Mouse (Mus musculus) MEL (cell line): ENCODE measurements around the gene Med24. TPM values are rescaled to one million over a fixed set of nuclear protein-coding genes. Genes with fewer than 3 reads are reported as not detected.

Source experiments
- DNase-seq: peaks from one replicate; pipeline ENCODE4 v3.0.0; 2011; ENCODE audit warnings: low read depth, low spot score
- H3K27ac ChIP-seq: 2 replicates; pipeline ENCODE4 v1.5.1; 2012; ENCODE audit warnings: low read depth, mild to moderate bottlenecking, control low read depth, low read length, moderate library complexity; ENCODE audit not compliant: control insufficient read depth
- H3K27me3 ChIP-seq, 2 experiments: fragments of 150-350 bp in 1 of 2; sonication (generic) in 1 of 2; 2 replicates each; pipeline ENCODE4 v1.6.1; 2012; ENCODE audit warnings: low read length in 2 of 2, mild to moderate bottlenecking in 2 of 2, improper control_type of control experiment in 1 of 2, moderate library complexity in 1 of 2; ENCODE audit not compliant: insufficient read depth in 2 of 2, control insufficient read depth in 1 of 2
- H3K36me3 ChIP-seq, 2 experiments: 2 replicates each; pipeline ENCODE4 v1.6.1; 2012 to 2014; ENCODE audit warnings: low read length in 2 of 2, improper control_type of control experiment in 1 of 2, inconsistent platforms in 1 of 2, mild to moderate bottlenecking in 1 of 2; ENCODE audit not compliant: insufficient read depth in 2 of 2, control insufficient read depth in 1 of 2
- H3K4me1 ChIP-seq, 2 experiments: fragments of 150-350 bp in 1 of 2; sonication (generic) in 1 of 2; 2 replicates each; pipeline ENCODE4 v1.6.1; 2012; ENCODE audit warnings: low read length in 2 of 2, improper control_type of control experiment in 1 of 2, mild to moderate bottlenecking in 1 of 2; ENCODE audit not compliant: insufficient read depth in 2 of 2, control insufficient read depth in 1 of 2
- H3K4me3 ChIP-seq, 2 experiments: fragments of 150-350 bp in 1 of 2; sonication (generic) in 1 of 2; 2 replicates each; pipeline ENCODE4 v1.5.1; 2012; ENCODE audit warnings: low read depth in 2 of 2, low read length in 2 of 2, mild to moderate bottlenecking in 2 of 2, moderate library complexity in 2 of 2, control low read depth in 1 of 2, improper control_type of control experiment in 1 of 2; ENCODE audit not compliant: control insufficient read depth in 1 of 2, insufficient read depth in 1 of 2
- H3K79me2 ChIP-seq: 2 replicates; pipeline ENCODE4 v1.6.1; 2012; ENCODE audit warnings: mild to moderate bottlenecking, low read length, moderate library complexity; ENCODE audit not compliant: control insufficient read depth, poor library complexity, insufficient read depth
- H3K9ac ChIP-seq: 2 replicates; pipeline ENCODE4 v1.6.1; 2012; ENCODE audit warnings: low read depth, mild to moderate bottlenecking, control low read depth, low read length, moderate library complexity; ENCODE audit not compliant: control insufficient read depth, poor library complexity, severe bottlenecking
- H3K9me3 ChIP-seq: fragments of 150-350 bp; sonication (generic); replicated peaks from 2 replicates; pipeline ENCODE4 v1.6.1; 2012; ENCODE audit warnings: mild to moderate bottlenecking, low read length, improper control_type of control experiment, moderate library complexity; ENCODE audit not compliant: insufficient read depth
- BHLHE40 ChIP-seq: IDR thresholded peaks from 2 replicates; pipeline ENCODE4 v1.6.1; 2012; ENCODE audit warnings: low read depth, mild to moderate bottlenecking, inconsistent platforms, low read length, improper control_type of control experiment, borderline replicate concordance
- CHD1 ChIP-seq: IDR thresholded peaks from 2 replicates; pipeline ENCODE4 v1.6.1; 2012; ENCODE audit warnings: low read depth, mild to moderate bottlenecking, inconsistent platforms, low read length, improper control_type of control experiment
- CTCF ChIP-seq, 3 experiments: IDR thresholded peaks in 2 of 3; conservative IDR thresholded peaks in 1 of 3; 2 replicates each; pipeline ENCODE4 v1.5.1; 2011 to 2012; ENCODE audit warnings: low read length in 3 of 3, low read depth in 2 of 3, mild to moderate bottlenecking in 2 of 3, improper control_type of control experiment in 1 of 3, inconsistent platforms in 1 of 3, mixed read lengths in 1 of 3, moderate library complexity in 1 of 3; ENCODE audit not compliant: control insufficient read depth in 1 of 3, insufficient read depth in 1 of 3, poor library complexity in 1 of 3, severe bottlenecking in 1 of 3
- ELF1 ChIP-seq: IDR thresholded peaks from 2 replicates; pipeline ENCODE4 v1.6.1; 2014; ENCODE audit warnings: low read depth, mild to moderate bottlenecking, inconsistent platforms, low read length, improper control_type of control experiment, moderate library complexity
- EP300 ChIP-seq, 2 experiments: IDR thresholded peaks; 2 replicates each; pipeline ENCODE4 v1.6.1; 2011; ENCODE audit warnings: improper control_type of control experiment in 2 of 2, low read length in 2 of 2, low read depth in 1 of 2, mild to moderate bottlenecking in 1 of 2
- ETS1 ChIP-seq: IDR thresholded peaks from 2 replicates; pipeline ENCODE4 v1.6.1; 2012; ENCODE audit warnings: low read depth, mild to moderate bottlenecking, inconsistent platforms, low read length, improper control_type of control experiment, moderate library complexity
- GABPA ChIP-seq: IDR thresholded peaks from 2 replicates; pipeline ENCODE4 v1.6.1; 2012; ENCODE audit warnings: low read depth, mild to moderate bottlenecking, inconsistent platforms, low read length, improper control_type of control experiment, moderate library complexity
- GATA1 ChIP-seq: IDR thresholded peaks from 2 replicates; pipeline ENCODE4 v1.6.1; 2011; ENCODE audit warnings: low read depth, low read length, improper control_type of control experiment
- HCFC1 ChIP-seq: IDR thresholded peaks from 2 replicates; pipeline ENCODE4 v1.6.1; 2012; ENCODE audit warnings: low read depth, mild to moderate bottlenecking, inconsistent platforms, low read length, improper control_type of control experiment, moderate library complexity
- JUND ChIP-seq: IDR thresholded peaks from 2 replicates; pipeline ENCODE4 v1.6.1; 2011; ENCODE audit warnings: low read depth, mild to moderate bottlenecking, improper control_type of control experiment, low read length
- KAT2A ChIP-seq: conservative IDR thresholded peaks from 2 replicates; pipeline ENCODE4 v1.6.1; 2012; ENCODE audit warnings: low read depth, low read length, improper control_type of control experiment, inconsistent platforms
- MAX ChIP-seq: IDR thresholded peaks from 2 replicates; pipeline ENCODE4 v1.6.1; 2011; ENCODE audit warnings: low read length, improper control_type of control experiment
- MAZ ChIP-seq: IDR thresholded peaks from 2 replicates; pipeline ENCODE4 v1.6.1; 2012; ENCODE audit warnings: low read depth, mild to moderate bottlenecking, inconsistent platforms, low read length, improper control_type of control experiment
- MEF2A ChIP-seq: IDR thresholded peaks from 2 replicates; pipeline ENCODE4 v1.6.1; 2014; ENCODE audit warnings: low read depth, mild to moderate bottlenecking, inconsistent platforms, low read length, improper control_type of control experiment; ENCODE audit not compliant: poor library complexity, insufficient replicate concordance, severe bottlenecking; ENCODE audit errors: extremely low read depth
- MYB ChIP-seq: IDR thresholded peaks from 2 replicates; pipeline ENCODE4 v1.6.1; 2011; ENCODE audit warnings: mild to moderate bottlenecking, low read depth, low read length, improper control_type of control experiment
- MYC ChIP-seq: IDR thresholded peaks from 2 replicates; pipeline ENCODE4 v1.6.1; 2011; ENCODE audit warnings: low read depth, mild to moderate bottlenecking, low read length, improper control_type of control experiment, moderate library complexity
- NELFE ChIP-seq: IDR thresholded peaks from 2 replicates; pipeline ENCODE4 v1.6.1; 2011; ENCODE audit warnings: low read depth, low read length, improper control_type of control experiment
- POLR2A ChIP-seq, 2 experiments: IDR thresholded peaks; 2 replicates each; pipeline ENCODE4 v1.6.1; 2011 to 2012; ENCODE audit warnings: low read length in 2 of 2, mild to moderate bottlenecking in 2 of 2, control low read depth in 1 of 2, improper control_type of control experiment in 1 of 2, low read depth in 1 of 2, moderate library complexity in 1 of 2; ENCODE audit not compliant: control insufficient read depth in 1 of 2, insufficient read depth in 1 of 2, poor library complexity in 1 of 2
- POLR2AphosphoS2 ChIP-seq: IDR thresholded peaks from 2 replicates; pipeline ENCODE4 v1.6.1; 2011; ENCODE audit warnings: low read length, improper control_type of control experiment
- POLR2AphosphoS5 ChIP-seq: IDR thresholded peaks from 2 replicates; pipeline ENCODE4 v1.6.1; 2012; ENCODE audit warnings: low read depth, borderline replicate concordance, mild to moderate bottlenecking, inconsistent platforms, low read length, moderate library complexity, mixed read lengths
- RAD21 ChIP-seq: IDR thresholded peaks from 2 replicates; pipeline ENCODE4 v1.6.1; 2011; ENCODE audit warnings: mild to moderate bottlenecking, low read depth, low read length, improper control_type of control experiment
- RCOR1 ChIP-seq: IDR thresholded peaks from 2 replicates; pipeline ENCODE4 v1.6.1; 2012; ENCODE audit warnings: low read depth, mild to moderate bottlenecking, inconsistent platforms, low read length, improper control_type of control experiment
- SIN3A ChIP-seq: IDR thresholded peaks from 2 replicates; pipeline ENCODE4 v1.6.1; 2012; ENCODE audit warnings: low read length, improper control_type of control experiment, inconsistent platforms
- SMC3 ChIP-seq: IDR thresholded peaks from 2 replicates; pipeline ENCODE4 v1.6.1; 2011; ENCODE audit warnings: low read depth, low read length, improper control_type of control experiment
- TAL1 ChIP-seq: IDR thresholded peaks from 2 replicates; pipeline ENCODE4 v1.6.1; 2012; ENCODE audit warnings: mild to moderate bottlenecking, inconsistent platforms, low read length, moderate library complexity, mixed read lengths
- TCF12 ChIP-seq: IDR thresholded peaks from 2 replicates; pipeline ENCODE4 v1.6.1; 2014; ENCODE audit warnings: low read depth, mild to moderate bottlenecking, inconsistent platforms, low read length, improper control_type of control experiment, moderate library complexity
- ZKSCAN1 ChIP-seq: IDR thresholded peaks from 2 replicates; pipeline ENCODE4 v1.6.1; 2012; ENCODE audit warnings: low read depth, mild to moderate bottlenecking, inconsistent platforms, low read length, improper control_type of control experiment, moderate library complexity
- ZMIZ1 ChIP-seq: IDR thresholded peaks from 2 replicates; pipeline ENCODE4 v1.6.1; 2012; ENCODE audit warnings: low read depth, mild to moderate bottlenecking, inconsistent platforms, low read length, improper control_type of control experiment, moderate library complexity
- ZNF384 ChIP-seq: IDR thresholded peaks from 2 replicates; pipeline ENCODE4 v1.6.1; 2012; ENCODE audit warnings: low read depth, mild to moderate bottlenecking, inconsistent platforms, low read length, improper control_type of control experiment
- polyA plus RNA-seq, 2 experiments: library from polyadenylated mRNA; stranded (reverse) in 1 of 2; unstranded in 1 of 2; fragments of >175 nt in 1 of 2; fragments of >200 nt in 1 of 2; gene quantifications; 2 replicates each; pipeline versions ENCODE4 v1.2.1 to v1.2.4; 2012; ENCODE audit warnings: low replicate concordance in 2 of 2, low read depth in 1 of 2; ENCODE audit not compliant: insufficient read length in 2 of 2, insufficient read depth in 1 of 2, missing spikeins in 1 of 2
- total RNA-seq: library from RNA; depleted of rRNA; stranded (reverse); fragments of 300-350 nt; gene quantifications from 2 replicates; pipeline ENCODE4 v1.2.3, GENCODE M21; 2012

The Med24 gene
- total and polyA plus RNA-seq, 3 experiments, result 37.5 to 89.8 TPM; not detected in 1

- Histone ChIP-seq H3K4me3 (no peak overlapping the region), H3K4me1 (peaks cover 9 to 25% of the 10 kb centered on the region in 2 experiments), H3K27ac (no peak overlapping the region), H3K9me3 (no peaks in the 10 kb centered on the region), H3K27me3 (no peaks in the 10 kb centered on the region), H3K79me2 (peaks cover 24% of the 10 kb centered on the region), H3K9ac (no peak overlapping the region), H3K36me3 (peaks cover 3 to 31% of the 10 kb centered on the region in 2 experiments; a peak in 3 of 4 replicates)
- DNase-seq, result no peak
- no peak for TF ChIP-seq MAZ
- peak; percentile 36 for TF ChIP-seq SMC3
- peak; percentile 32 to 52 (median 40); a peak in 5 of 6 replicates for TF ChIP-seq CTCF (IDR thresholded peaks at IDR 0.05 in 2 of 3, conservative IDR thresholded peaks at IDR 0.05 in 1 of 3; ENCODE audit: control insufficient read depth in 1 of 3, insufficient read depth in 1 of 3, low read depth in 2 of 3, low read length in 3 of 3, poor library complexity in 1 of 3, severe bottlenecking in 1 of 3)
These were observed 49.2 kb downstream of the Med24 start for GRCm38 (mm10) chr11:98680023-98680422.

DNA sequence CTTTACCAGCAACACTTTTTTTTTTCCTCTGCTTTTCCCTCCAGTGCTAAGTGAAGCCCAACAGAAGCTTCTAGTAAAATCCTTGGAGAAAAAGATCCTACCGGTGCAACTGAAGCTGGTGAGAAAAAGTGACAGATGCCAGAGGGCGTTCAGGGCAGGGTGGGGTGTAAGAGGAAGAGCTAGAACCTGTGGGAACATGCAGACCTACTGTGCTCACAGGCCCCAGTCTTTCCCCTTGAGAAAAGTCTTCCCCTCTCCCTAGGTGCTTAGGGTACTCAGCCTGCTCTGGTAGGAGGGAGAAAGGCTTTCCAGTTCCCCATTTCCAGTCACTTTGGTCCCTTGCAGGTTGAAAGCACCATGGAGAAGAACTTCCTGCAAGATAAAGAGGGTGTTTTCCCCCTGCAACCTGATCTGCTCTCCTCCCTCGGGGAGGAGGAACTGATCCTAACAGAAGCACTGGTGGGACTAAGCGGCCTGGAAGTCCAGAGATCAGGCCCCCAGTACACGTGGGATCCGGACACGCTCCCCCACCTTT lies 53.3 kb downstream of the Med24 start:
- peak overlapping the region; percentile 38 for H3K27ac ChIP-seq
- 0 out of 2 replicates have a peak overlapping the region, but pooled peaks have one; percentile 16 for H3K9ac ChIP-seq
- no peak for TF ChIP-seq ZNF384
- no peak for TF ChIP-seq ZMIZ1
- TF ChIP-seq SMC3, result no peak
- peak; percentile 31; the same call in 1 of the 2 replicates for TF ChIP-seq RCOR1
- no peak for TF ChIP-seq NELFE
- TF ChIP-seq MAZ, result no peak
- TF ChIP-seq EP300 (IDR thresholded peaks at IDR 0.05; ENCODE audit: low read depth in 1 of 2, low read length in 2 of 2), result peak; percentile 43 to 52; a peak in 3 of 4 replicates
- TF ChIP-seq GATA1, result peak; percentile 50; the same call in 1 of the 2 replicates
- no peak for TF ChIP-seq KAT2A
- no peak; the same call in 1 of the 2 replicates for TF ChIP-seq HCFC1
- TF ChIP-seq MEF2A, result no peak
- TF ChIP-seq SIN3A, result peak; percentile 50
- TF ChIP-seq POLR2AphosphoS2, result no peak
- TF ChIP-seq MYB, result no peak
- TF ChIP-seq ELF1, result no peak
- TF ChIP-seq CHD1, result no peak
- TF ChIP-seq TAL1, result 0 out of 2 replicates have a peak, but pooled peaks have one; percentile 3
- peak; percentile 25; the same call in 1 of the 2 replicates for TF ChIP-seq MAX
- TF ChIP-seq ETS1, result peak; percentile 16; the same call in 1 of the 2 replicates
- TF ChIP-seq POLR2A (IDR thresholded peaks at IDR 0.05; ENCODE audit: control insufficient read depth in 1 of 2, insufficient read depth in 1 of 2, low read depth in 1 of 2, low read length in 2 of 2, poor library complexity in 1 of 2), result peak in 1 of 2 experiments; percentile 24; a peak in 1 of 4 replicates
- no peak for TF ChIP-seq TCF12
- TF ChIP-seq JUND, result no peak
- TF ChIP-seq GABPA, result no peak
- TF ChIP-seq ZKSCAN1, result peak; percentile 96
- TF ChIP-seq MYC, result peak; percentile 27; the same call in 1 of the 2 replicates
- TF ChIP-seq CTCF (IDR thresholded peaks at IDR 0.05 in 2 of 3, conservative IDR thresholded peaks at IDR 0.05 in 1 of 3; ENCODE audit: control insufficient read depth in 1 of 3, insufficient read depth in 1 of 3, low read depth in 2 of 3, low read length in 3 of 3, poor library complexity in 1 of 3, severe bottlenecking in 1 of 3), result no peak
- TF ChIP-seq RAD21, result no peak
- TF ChIP-seq POLR2AphosphoS5, result no peak
- TF ChIP-seq BHLHE40, result no peak
- peaks cover 18 to 37% of the 10 kb centered on the region in 2 experiments for H3K4me1 ChIP-seq
- no peaks in the 10 kb centered on the region for H3K9me3 ChIP-seq
- H3K36me3 ChIP-seq, result peaks cover 0 to 23% of the 10 kb centered on the region in 2 experiments; a peak in 2 of 4 replicates
- no peaks in the 10 kb centered on the region for H3K79me2 ChIP-seq
- H3K27me3 ChIP-seq, result no peaks in the 10 kb centered on the region
- peak; percentile 75 for DNase-seq
- no peak overlapping the region for H3K4me3 ChIP-seq
